Comparison of ENCODE assay signal across 8 mouse cellular contexts in genomic region chr8:85036718-85037365, GRCm38 (mm10). TPM values are rescaled to one million over a fixed set of nuclear protein-coding genes. Genes with fewer than 3 reads are reported as not detected.
DNase-seq lines count a peak whose midpoint lies in the region; ATAC-seq and TF ChIP-seq lines count a peak whose summit lies in the region.

Gene Tnpo2 (plus strand): TSS chr8:85036915.

- H3K9ac ChIP-seq in embryonic facial prominence, embryonic 13.5 days = peak within 1 kb of the TSS; percentile 95
- H3K9ac ChIP-seq in limb, embryonic 12.5 days (replicated peaks) = peak within 1 kb of the TSS; percentile 92
- peak within 1 kb of the TSS; percentile 90 for H3K9ac ChIP-seq in midbrain, embryonic 15.5 days

- no peaks in the 10 kb centered on the region for H3K27me3 ChIP-seq in embryonic facial prominence, embryonic 13.5 days
- H3K27me3 ChIP-seq in kidney, adult 2 months (replicated peaks; ENCODE audit: control insufficient read depth, insufficient read depth, low read length) = no peaks in the 10 kb centered on the region
- no peaks in the 10 kb centered on the region for H3K27me3 ChIP-seq in limb, embryonic 12.5 days
- H3K27me3 ChIP-seq in midbrain, embryonic 15.5 days (replicated peaks) = no peaks in the 10 kb centered on the region
- no peaks in the 10 kb centered on the region for H3K27me3 ChIP-seq in spleen, adult 2 months (ENCODE audit: control insufficient read depth, insufficient read depth, low read length)

- H3K4me2 ChIP-seq in embryonic facial prominence, embryonic 13.5 days = peak within 1 kb of the TSS; percentile 80
- H3K4me2 ChIP-seq in limb, embryonic 12.5 days = peak within 1 kb of the TSS; percentile 93
- H3K4me2 ChIP-seq in midbrain, embryonic 15.5 days = peak within 1 kb of the TSS; percentile 95

- H3K9me3 ChIP-seq in embryonic facial prominence, embryonic 13.5 days = no peaks in the 10 kb centered on the region
- no peaks in the 10 kb centered on the region for H3K9me3 ChIP-seq in limb, embryonic 12.5 days
- H3K9me3 ChIP-seq in midbrain, embryonic 15.5 days = no peaks in the 10 kb centered on the region

- peak within 1 kb of the TSS; percentile 100 for H3K27ac ChIP-seq in embryonic facial prominence, embryonic 13.5 days
- H3K27ac ChIP-seq in kidney, adult 2 months (ENCODE audit: insufficient read depth, low read depth, low read length) = peak within 1 kb of the TSS; percentile 97
- peak within 1 kb of the TSS; percentile 100 for H3K27ac ChIP-seq in limb, embryonic 12.5 days
- peak within 1 kb of the TSS; percentile 97 for H3K27ac ChIP-seq in midbrain, embryonic 15.5 days
- peak within 1 kb of the TSS; percentile 92 for H3K27ac ChIP-seq in spleen, adult 2 months (ENCODE audit: insufficient read depth, low read length)

- DNase-seq in 3134 (ENCODE audit: extremely low read depth, insufficient read length, low spot score) = peak; percentile 89
- peak; percentile 92 to 95 for DNase-seq in adrenal gland, postnatal 36 days
- peak; percentile 94 to 96 for DNase-seq in heart, adult 18-20 months
- peak; percentile 98 for DNase-seq in kidney, adult 2 months
- peak; percentile 87 to 93 for DNase-seq in spleen, adult 2 months (ENCODE audit: low read depth in 1 of 2, low spot score in 2 of 2)

- no peak for TF ChIP-seq POLR2A in kidney, adult 2 months (IDR thresholded peaks at IDR 0.05; ENCODE audit: low read depth, low read length)
- no peak for TF ChIP-seq POLR2A in spleen, adult 2 months (IDR thresholded peaks at IDR 0.05; ENCODE audit: low read depth, low read length)

- no peak for TF ChIP-seq CTCF in kidney, adult 2 months (conservative IDR thresholded peaks at IDR 0.05; ENCODE audit: insufficient read depth, insufficient read length, low read depth, low read length)
- TF ChIP-seq CTCF in spleen, adult 2 months (IDR thresholded peaks at IDR 0.05; ENCODE audit: extremely low read depth, insufficient read depth, insufficient read length, insufficient replicate concordance) = no peak

- peaks cover 42% of the 10 kb centered on the region for H3K36me3 ChIP-seq in embryonic facial prominence, embryonic 13.5 days
- no peaks in the 10 kb centered on the region for H3K36me3 ChIP-seq in kidney, adult 2 months (ENCODE audit: control insufficient read depth, insufficient read depth, low read length)
- peaks cover 45% of the 10 kb centered on the region for H3K36me3 ChIP-seq in limb, embryonic 12.5 days
- H3K36me3 ChIP-seq in midbrain, embryonic 15.5 days (replicated peaks) = peaks cover 22% of the 10 kb centered on the region; the same call in 1 of the 2 replicates
- H3K36me3 ChIP-seq in spleen, adult 2 months (ENCODE audit: control insufficient read depth, insufficient read depth, low read length) = peaks cover 11% of the 10 kb centered on the region

- peak within 1 kb of the TSS; percentile 81 for H3K4me3 ChIP-seq in embryonic facial prominence, embryonic 13.5 days
- peak within 1 kb of the TSS; percentile 97 for H3K4me3 ChIP-seq in kidney, adult 2 months (ENCODE audit: insufficient read depth, low read depth, low read length)
- H3K4me3 ChIP-seq in limb, embryonic 12.5 days (replicated peaks) = peak within 1 kb of the TSS; percentile 78
- H3K4me3 ChIP-seq in midbrain, embryonic 15.5 days = peak within 1 kb of the TSS; percentile 80
- peak within 1 kb of the TSS; percentile 88 for H3K4me3 ChIP-seq in spleen, adult 2 months (ENCODE audit: extremely low read depth, insufficient read depth, insufficient read length)

- H3K4me1 ChIP-seq in embryonic facial prominence, embryonic 13.5 days = peaks cover 37% of the 10 kb centered on the region
- peaks cover 24% of the 10 kb centered on the region for H3K4me1 ChIP-seq in kidney, adult 2 months (ENCODE audit: control insufficient read depth, insufficient read depth, low read length)
- H3K4me1 ChIP-seq in limb, embryonic 12.5 days (replicated peaks) = peaks cover 28% of the 10 kb centered on the region
- peaks cover 29% of the 10 kb centered on the region for H3K4me1 ChIP-seq in midbrain, embryonic 15.5 days
- peaks cover 8% of the 10 kb centered on the region; the same call in 1 of the 2 replicates for H3K4me1 ChIP-seq in spleen, adult 2 months (ENCODE audit: control insufficient read depth, insufficient read depth, insufficient read length)

- ATAC-seq in embryonic facial prominence, embryonic 13.5 days (ENCODE audit: insufficient number of reproducible peaks, insufficient read depth, low FRiP score, low TSS enrichment, low read depth) = peak; percentile 89
- ATAC-seq in limb, embryonic 12.5 days (ENCODE audit: insufficient number of reproducible peaks, insufficient read depth, low FRiP score, low TSS enrichment, low read depth) = peak; percentile 87
- ATAC-seq in midbrain, embryonic 15.5 days (replicated peaks) = peak; percentile 94

- WGBS in embryonic facial prominence, embryonic 13.5 days = under 1% methylated on average over 59 of the region's 59 CpGs
- WGBS in kidney, adult 2 months = under 1% methylated on average over 59 of the region's 59 CpGs
- whole genome bisulfite sequencing in limb, embryonic 12.5 days = under 1% methylated on average over 59 of the region's 59 CpGs
- WGBS in midbrain, embryonic 15.5 days = under 1% methylated on average over 57 of the region's 59 CpGs
- WGBS in spleen, adult 2 months = under 1% methylated on average over 57 of the region's 59 CpGs

RNA-seq across cellular contexts. Expression of gene Tnpo2, which starts in this region (rescaled TPM):
- 10 to 100 TPM; 76.4 to 88.2 TPM for total RNA-seq in adrenal gland, postnatal 36 days (2021)
- 30.1 and 43.4 TPM in 2 replicates for polyA plus RNA-seq in embryonic facial prominence, embryonic 13.5 days (2015; fragmentation: Nextera tagmentation; extraction: Ambion mirVana)
- total RNA-seq in heart, adult 18-20 months (2021) = 10 to 100 TPM; 24.1 to 31.2 TPM
- 36.1 and 45.0 TPM in 2 replicates for polyA plus RNA-seq in kidney, adult 2 months (2012; rRNA removed)
- polyA plus RNA-seq in limb, embryonic 12.5 days (2016; fragmentation: Nextera tagmentation; extraction: Ambion mirVana) = 30.5 and 31.7 TPM in 2 replicates
- polyA plus RNA-seq in midbrain, embryonic 15.5 days (2015; fragmentation: Nextera tagmentation; extraction: Ambion mirVana) = 64.2 and 71.0 TPM in 2 replicates
- 40.0 and 47.5 TPM in 2 replicates for polyA plus RNA-seq in spleen, adult 2 months (2012; rRNA removed)

Comparison
In these comparisons a context has a peak if more than half of its experiments do, and no peak if none do; other contexts are left out.
1. Peak in every context shown above with its lines: DNase-seq, ATAC-seq, H3K4me3 ChIP-seq and H3K27ac ChIP-seq.